Mouse (Mus musculus) MEL (cell line): ENCODE measurements around the gene Pax3. TPM values are rescaled to one million over a fixed set of nuclear protein-coding genes. Genes with fewer than 3 reads are reported as not detected.

ENCODE experiments used
- DNase-seq: peaks from one replicate; pipeline ENCODE4 v3.0.0; 2011; ENCODE audit warnings: low read depth, low spot score
- H3K27ac ChIP-seq: 2 replicates; pipeline ENCODE4 v1.5.1; 2012; ENCODE audit warnings: low read depth, mild to moderate bottlenecking, control low read depth, low read length, moderate library complexity; ENCODE audit not compliant: control insufficient read depth
- H3K27me3 ChIP-seq, 2 experiments: fragments of 150-350 bp in 1 of 2; sonication (generic) in 1 of 2; 2 replicates each; pipeline ENCODE4 v1.6.1; 2012; ENCODE audit warnings: low read length in 2 of 2, mild to moderate bottlenecking in 2 of 2, improper control_type of control experiment in 1 of 2, moderate library complexity in 1 of 2; ENCODE audit not compliant: insufficient read depth in 2 of 2, control insufficient read depth in 1 of 2
- H3K36me3 ChIP-seq, 2 experiments: 2 replicates each; pipeline ENCODE4 v1.6.1; 2012 to 2014; ENCODE audit warnings: low read length in 2 of 2, improper control_type of control experiment in 1 of 2, inconsistent platforms in 1 of 2, mild to moderate bottlenecking in 1 of 2; ENCODE audit not compliant: insufficient read depth in 2 of 2, control insufficient read depth in 1 of 2
- H3K4me1 ChIP-seq, 2 experiments: fragments of 150-350 bp in 1 of 2; sonication (generic) in 1 of 2; 2 replicates each; pipeline ENCODE4 v1.6.1; 2012; ENCODE audit warnings: low read length in 2 of 2, improper control_type of control experiment in 1 of 2, mild to moderate bottlenecking in 1 of 2; ENCODE audit not compliant: insufficient read depth in 2 of 2, control insufficient read depth in 1 of 2
- H3K4me3 ChIP-seq, 2 experiments: fragments of 150-350 bp in 1 of 2; sonication (generic) in 1 of 2; 2 replicates each; pipeline ENCODE4 v1.5.1; 2012; ENCODE audit warnings: low read depth in 2 of 2, low read length in 2 of 2, mild to moderate bottlenecking in 2 of 2, moderate library complexity in 2 of 2, control low read depth in 1 of 2, improper control_type of control experiment in 1 of 2; ENCODE audit not compliant: control insufficient read depth in 1 of 2, insufficient read depth in 1 of 2
- H3K79me2 ChIP-seq: 2 replicates; pipeline ENCODE4 v1.6.1; 2012; ENCODE audit warnings: mild to moderate bottlenecking, low read length, moderate library complexity; ENCODE audit not compliant: control insufficient read depth, poor library complexity, insufficient read depth
- H3K9ac ChIP-seq: 2 replicates; pipeline ENCODE4 v1.6.1; 2012; ENCODE audit warnings: low read depth, mild to moderate bottlenecking, control low read depth, low read length, moderate library complexity; ENCODE audit not compliant: control insufficient read depth, poor library complexity, severe bottlenecking
- H3K9me3 ChIP-seq: fragments of 150-350 bp; sonication (generic); replicated peaks from 2 replicates; pipeline ENCODE4 v1.6.1; 2012; ENCODE audit warnings: mild to moderate bottlenecking, low read length, improper control_type of control experiment, moderate library complexity; ENCODE audit not compliant: insufficient read depth
- BHLHE40 ChIP-seq: IDR thresholded peaks from 2 replicates; pipeline ENCODE4 v1.6.1; 2012; ENCODE audit warnings: low read depth, mild to moderate bottlenecking, inconsistent platforms, low read length, improper control_type of control experiment, borderline replicate concordance
- CHD2 ChIP-seq: IDR thresholded peaks from 2 replicates; pipeline ENCODE4 v1.6.1; 2011; ENCODE audit warnings: low read length, improper control_type of control experiment
- CTCF ChIP-seq, 3 experiments: IDR thresholded peaks in 2 of 3; conservative IDR thresholded peaks in 1 of 3; 2 replicates each; pipeline ENCODE4 v1.5.1; 2011 to 2012; ENCODE audit warnings: low read length in 3 of 3, low read depth in 2 of 3, mild to moderate bottlenecking in 2 of 3, improper control_type of control experiment in 1 of 3, inconsistent platforms in 1 of 3, mixed read lengths in 1 of 3, moderate library complexity in 1 of 3; ENCODE audit not compliant: control insufficient read depth in 1 of 3, insufficient read depth in 1 of 3, poor library complexity in 1 of 3, severe bottlenecking in 1 of 3
- E2F4 ChIP-seq: IDR thresholded peaks from 2 replicates; pipeline ENCODE4 v1.6.1; 2011; ENCODE audit warnings: low read depth, low read length, improper control_type of control experiment, borderline replicate concordance
- ELF1 ChIP-seq: IDR thresholded peaks from 2 replicates; pipeline ENCODE4 v1.6.1; 2014; ENCODE audit warnings: low read depth, mild to moderate bottlenecking, inconsistent platforms, low read length, improper control_type of control experiment, moderate library complexity
- EP300 ChIP-seq, 2 experiments: IDR thresholded peaks; 2 replicates each; pipeline ENCODE4 v1.6.1; 2011; ENCODE audit warnings: improper control_type of control experiment in 2 of 2, low read length in 2 of 2, low read depth in 1 of 2, mild to moderate bottlenecking in 1 of 2
- GABPA ChIP-seq: IDR thresholded peaks from 2 replicates; pipeline ENCODE4 v1.6.1; 2012; ENCODE audit warnings: low read depth, mild to moderate bottlenecking, inconsistent platforms, low read length, improper control_type of control experiment, moderate library complexity
- HCFC1 ChIP-seq: IDR thresholded peaks from 2 replicates; pipeline ENCODE4 v1.6.1; 2012; ENCODE audit warnings: low read depth, mild to moderate bottlenecking, inconsistent platforms, low read length, improper control_type of control experiment, moderate library complexity
- JUND ChIP-seq: IDR thresholded peaks from 2 replicates; pipeline ENCODE4 v1.6.1; 2011; ENCODE audit warnings: low read depth, mild to moderate bottlenecking, improper control_type of control experiment, low read length
- KAT2A ChIP-seq: conservative IDR thresholded peaks from 2 replicates; pipeline ENCODE4 v1.6.1; 2012; ENCODE audit warnings: low read depth, low read length, improper control_type of control experiment, inconsistent platforms
- MAFK ChIP-seq: IDR thresholded peaks from 2 replicates; pipeline ENCODE4 v1.6.1; 2011; ENCODE audit warnings: low read depth, mild to moderate bottlenecking, low read length, improper control_type of control experiment, borderline replicate concordance
- MAX ChIP-seq: IDR thresholded peaks from 2 replicates; pipeline ENCODE4 v1.6.1; 2011; ENCODE audit warnings: low read length, improper control_type of control experiment
- MAZ ChIP-seq: IDR thresholded peaks from 2 replicates; pipeline ENCODE4 v1.6.1; 2012; ENCODE audit warnings: low read depth, mild to moderate bottlenecking, inconsistent platforms, low read length, improper control_type of control experiment
- MEF2A ChIP-seq: IDR thresholded peaks from 2 replicates; pipeline ENCODE4 v1.6.1; 2014; ENCODE audit warnings: low read depth, mild to moderate bottlenecking, inconsistent platforms, low read length, improper control_type of control experiment; ENCODE audit not compliant: poor library complexity, insufficient replicate concordance, severe bottlenecking; ENCODE audit errors: extremely low read depth
- NRF1 ChIP-seq: IDR thresholded peaks from 2 replicates; pipeline ENCODE4 v1.6.1; 2014; ENCODE audit warnings: low read depth, mild to moderate bottlenecking, inconsistent platforms, low read length, improper control_type of control experiment, moderate library complexity; ENCODE audit not compliant: poor library complexity, insufficient read depth, severe bottlenecking
- POLR2A ChIP-seq, 2 experiments: IDR thresholded peaks; 2 replicates each; pipeline ENCODE4 v1.6.1; 2011 to 2012; ENCODE audit warnings: low read length in 2 of 2, mild to moderate bottlenecking in 2 of 2, control low read depth in 1 of 2, improper control_type of control experiment in 1 of 2, low read depth in 1 of 2, moderate library complexity in 1 of 2; ENCODE audit not compliant: control insufficient read depth in 1 of 2, insufficient read depth in 1 of 2, poor library complexity in 1 of 2
- POLR2AphosphoS5 ChIP-seq: IDR thresholded peaks from 2 replicates; pipeline ENCODE4 v1.6.1; 2012; ENCODE audit warnings: low read depth, borderline replicate concordance, mild to moderate bottlenecking, inconsistent platforms, low read length, moderate library complexity, mixed read lengths
- RAD21 ChIP-seq: IDR thresholded peaks from 2 replicates; pipeline ENCODE4 v1.6.1; 2011; ENCODE audit warnings: mild to moderate bottlenecking, low read depth, low read length, improper control_type of control experiment
- RCOR1 ChIP-seq: IDR thresholded peaks from 2 replicates; pipeline ENCODE4 v1.6.1; 2012; ENCODE audit warnings: low read depth, mild to moderate bottlenecking, inconsistent platforms, low read length, improper control_type of control experiment
- SIN3A ChIP-seq: IDR thresholded peaks from 2 replicates; pipeline ENCODE4 v1.6.1; 2012; ENCODE audit warnings: low read length, improper control_type of control experiment, inconsistent platforms
- SMC3 ChIP-seq: IDR thresholded peaks from 2 replicates; pipeline ENCODE4 v1.6.1; 2011; ENCODE audit warnings: low read depth, low read length, improper control_type of control experiment
- TBP ChIP-seq: IDR thresholded peaks from 2 replicates; pipeline ENCODE4 v1.8.0; 2011; ENCODE audit warnings: low read depth, low read length, improper control_type of control experiment
- USF1 ChIP-seq: IDR thresholded peaks from 2 replicates; pipeline ENCODE4 v1.6.1; 2014; ENCODE audit warnings: low read depth, mild to moderate bottlenecking, inconsistent platforms, low read length, improper control_type of control experiment, moderate library complexity
- ZC3H11A ChIP-seq: IDR thresholded peaks from 2 replicates; pipeline ENCODE4 v1.6.1; 2012; ENCODE audit warnings: low read depth, mild to moderate bottlenecking, inconsistent platforms, low read length, improper control_type of control experiment
- ZKSCAN1 ChIP-seq: IDR thresholded peaks from 2 replicates; pipeline ENCODE4 v1.6.1; 2012; ENCODE audit warnings: low read depth, mild to moderate bottlenecking, inconsistent platforms, low read length, improper control_type of control experiment, moderate library complexity
- ZNF384 ChIP-seq: IDR thresholded peaks from 2 replicates; pipeline ENCODE4 v1.6.1; 2012; ENCODE audit warnings: low read depth, mild to moderate bottlenecking, inconsistent platforms, low read length, improper control_type of control experiment
- polyA plus RNA-seq, 2 experiments: library from polyadenylated mRNA; stranded (reverse) in 1 of 2; unstranded in 1 of 2; fragments of >175 nt in 1 of 2; fragments of >200 nt in 1 of 2; gene quantifications; 2 replicates each; pipeline versions ENCODE4 v1.2.1 to v1.2.4; 2012; ENCODE audit warnings: low replicate concordance in 2 of 2, low read depth in 1 of 2; ENCODE audit not compliant: insufficient read length in 2 of 2, insufficient read depth in 1 of 2, missing spikeins in 1 of 2
- total RNA-seq: library from RNA; depleted of rRNA; stranded (reverse); fragments of 300-350 nt; gene quantifications from 2 replicates; pipeline ENCODE4 v1.2.3, GENCODE M21; 2012

The Pax3 gene
- total and polyA plus RNA-seq, 3 experiments, result not detected

- Histone ChIP-seq H3K4me3 (no peak overlapping the region), H3K79me2 (no peaks in the 10 kb centered on the region), H3K36me3 (no peaks in the 10 kb centered on the region), H3K9me3 (no peaks in the 10 kb centered on the region), H3K27ac (no peak overlapping the region), H3K9ac (no peak overlapping the region), H3K27me3 (no peaks in the 10 kb centered on the region), H3K4me1 (no peaks in the 10 kb centered on the region)
- DNase-seq, result no peak
- TF ChIP-seq CTCF (IDR thresholded peaks at IDR 0.05 in 2 of 3, conservative IDR thresholded peaks at IDR 0.05 in 1 of 3; ENCODE audit: control insufficient read depth in 1 of 3, insufficient read depth in 1 of 3, low read depth in 2 of 3, low read length in 3 of 3, poor library complexity in 1 of 3, severe bottlenecking in 1 of 3) (no peak), E2F4 (no peak), MAZ (no peak), GABPA (no peak), RAD21 (no peak), ZNF384 (no peak), EP300 (IDR thresholded peaks at IDR 0.05; ENCODE audit: low read depth in 1 of 2, low read length in 2 of 2) (no peak)
These were observed 7.9 kb downstream of the Pax3 start for GRCm38 (mm10) chr1:78189016-78189415.

DNA sequence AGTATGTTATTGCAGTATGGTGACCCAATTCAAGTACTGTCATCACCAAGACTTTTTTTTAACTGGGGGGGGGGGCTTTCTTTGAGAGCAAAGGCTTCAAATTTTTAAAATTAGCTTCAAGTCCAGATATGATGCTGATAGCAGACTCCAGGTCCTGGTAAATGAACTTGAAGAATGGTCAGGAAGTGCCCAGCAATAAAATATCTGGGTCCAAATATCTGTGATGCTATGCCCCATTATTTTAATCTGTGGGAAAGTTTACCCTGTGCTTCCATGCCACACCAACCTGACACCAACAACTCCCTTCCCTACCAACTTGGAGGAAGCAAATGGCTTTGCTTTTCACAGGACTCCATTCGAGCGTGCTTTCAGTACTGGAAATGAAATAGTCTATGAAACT, 8.6 kb downstream of the Pax3 start:
- H3K36me3 ChIP-seq, result no peaks in the 10 kb centered on the region
- no peaks in the 10 kb centered on the region for H3K27me3 ChIP-seq

GRCm38 (mm10) chr1:78187788-78188173, 9.2 kb downstream of the Pax3 start:
- H3K9ac ChIP-seq, result no peak overlapping the region
- H3K79me2 ChIP-seq, result no peaks in the 10 kb centered on the region
- DNase-seq, result no peak
- no peaks in the 10 kb centered on the region for H3K27me3 ChIP-seq
- H3K4me1 ChIP-seq, result no peaks in the 10 kb centered on the region
- no peaks in the 10 kb centered on the region for H3K9me3 ChIP-seq
- no peak overlapping the region for H3K27ac ChIP-seq
- no peak overlapping the region for H3K4me3 ChIP-seq
- TF ChIP-seq RAD21 (no peak), POLR2A (IDR thresholded peaks at IDR 0.05; ENCODE audit: control insufficient read depth in 1 of 2, insufficient read depth in 1 of 2, low read depth in 1 of 2, low read length in 2 of 2, poor library complexity in 1 of 2) (no peak), ZC3H11A (no peak), SIN3A (no peak), RCOR1 (no peak), GABPA (no peak), BHLHE40 (no peak), MAZ (no peak), MEF2A (no peak), ZKSCAN1 (no peak), POLR2AphosphoS5 (no peak), SMC3 (no peak)
- H3K36me3 ChIP-seq, result no peaks in the 10 kb centered on the region

More for the DNA sequence above, 8.6 kb downstream of the Pax3 start:
- TF ChIP-seq SMC3, result no peak
- TF ChIP-seq CHD2, result no peak
- TF ChIP-seq ZNF384, result no peak
- TF ChIP-seq MAFK, result no peak
- TF ChIP-seq JUND, result no peak
- TF ChIP-seq TBP, result no peak
- no peak for TF ChIP-seq ZC3H11A
- no peak for TF ChIP-seq USF1
- no peak for TF ChIP-seq KAT2A
- TF ChIP-seq MAX, result no peak
- no peak for TF ChIP-seq ELF1
- TF ChIP-seq CTCF (IDR thresholded peaks at IDR 0.05 in 2 of 3, conservative IDR thresholded peaks at IDR 0.05 in 1 of 3; ENCODE audit: control insufficient read depth in 1 of 3, insufficient read depth in 1 of 3, low read depth in 2 of 3, low read length in 3 of 3, poor library complexity in 1 of 3, severe bottlenecking in 1 of 3), result no peak
- no peak for TF ChIP-seq HCFC1
- TF ChIP-seq ZKSCAN1, result no peak
- TF ChIP-seq NRF1, result no peak
- Histone ChIP-seq H3K79me2 (no peaks in the 10 kb centered on the region), H3K9ac (no peak overlapping the region), H3K27ac (no peak overlapping the region), H3K4me3 (no peak overlapping the region), H3K9me3 (no peaks in the 10 kb centered on the region), H3K4me1 (no peaks in the 10 kb centered on the region)
- no peak for DNase-seq
